Mouse (Mus musculus) gonadal fat pad, adult 2 months (tissue): ENCODE measurements around the gene Rimklb. TPM values are rescaled to one million over a fixed set of nuclear protein-coding genes. Genes with fewer than 3 reads are reported as not detected.
"Not testable (repeated sequence)": the region's sequence is repeated elsewhere in the genome, so short reads cannot be mapped to it uniquely, and the experiment has no call there.

Experiments
- DNase-seq: peaks from one replicate; pipeline ENCODE4 v3.0.0-alpha.2; 2012; ENCODE audit warnings: low read depth
- polyA plus RNA-seq: library from polyadenylated mRNA; depleted of rRNA; stranded (reverse); fragments of >200 nt; gene quantifications from 2 replicates; pipeline ENCODE4 v1.2.3, GENCODE M21; 2012

The Rimklb gene
- polyA plus RNA-seq, 1 experiment, result 2.2 TPM

- DNase-seq, result no peak
These were observed 3.3 kb downstream of the Rimklb start for GRCm38 (mm10) chr6:122495082-122495881.

- DNase-seq, result no peak
These were observed 4.6 kb downstream of the Rimklb start for GRCm38 (mm10) chr6:122493799-122494472.

GRCm38 (mm10) chr6:122492479-122492878 is 6.1 kb downstream of the Rimklb start:
- DNase-seq, result no peak

- no peak for DNase-seq
These were observed 7.0 kb downstream of the Rimklb start for GRCm38 (mm10) chr6:122491557-122491956.

GRCm38 (mm10) chr6:122490929-122491512 is 7.5 kb downstream of the Rimklb start:
- no peak for DNase-seq

GRCm38 (mm10) chr6:122486297-122487117 is 12.1 kb downstream of the Rimklb start:
- DNase-seq, result no peak

- no peak for DNase-seq
These were observed 12.9 kb downstream of the Rimklb start for GRCm38 (mm10) chr6:122485401-122486296.

- DNase-seq, result no peak
These were observed 20.5 kb downstream of the Rimklb start for GRCm38 (mm10) chr6:122478062-122478461.

GRCm38 (mm10) chr6:122471461-122471860 is 27.1 kb downstream of the Rimklb start:
- DNase-seq, result not testable (repeated sequence)

GRCm38 (mm10) chr6:122470240-122470639 is 28.3 kb downstream of the Rimklb start:
- DNase-seq, result no peak

- DNase-seq, result no peak
These were observed 29.4 kb downstream of the Rimklb start for GRCm38 (mm10) chr6:122469030-122469640.

- no peak for DNase-seq
These were observed 32.4 kb downstream of the Rimklb start for GRCm38 (mm10) chr6:122466092-122466713.

- no peak for DNase-seq
These were observed 39.4 kb downstream of the Rimklb start for GRCm38 (mm10) chr6:122458946-122459693.

- no peak for DNase-seq
These were observed 50.7 kb downstream of the Rimklb start for GRCm38 (mm10) chr6:122447848-122448247.

GRCm38 (mm10) chr6:122445215-122445614 is 53.3 kb downstream of the Rimklb start:
- DNase-seq, result no peak

- no peak for DNase-seq
These were observed 57.8 kb downstream of the Rimklb start for GRCm38 (mm10) chr6:122440632-122441226.

- DNase-seq, result no peak
These were observed 59.3 kb downstream of the Rimklb start for GRCm38 (mm10) chr6:122439249-122439648.

- no peak for DNase-seq
These were observed 63.3 kb downstream of the Rimklb start for GRCm38 (mm10) chr6:122435270-122435669.

GRCm38 (mm10) chr6:122427456-122427855 is 71.1 kb downstream of the Rimklb start:
- no peak for DNase-seq
